ENCODE assay signal across 14 mouse cellular contexts in genomic region chr4:7913191-7913590, GRCm38 (mm10).
"Had no signal": no experiment of that assay in that cellular context is flagged by ENCODE, and none has a peak within 500 bp of the region (broad histone marks: within the 10 kb centered on the region; RNA-seq: fewer than 3 reads in every experiment).

No protein-coding gene starts in this region.

- H3K9ac ChIP-seq: lung, embryonic 14.5 days; midbrain, embryonic 12.5 days; neural tube, embryonic 13.5 days; neural tube, embryonic 15.5 days had no signal

- H3K4me1 ChIP-seq: midbrain, embryonic 10.5 days; midbrain, embryonic 12.5 days; neural tube, embryonic 13.5 days; neural tube, embryonic 15.5 days had no signal

- H3K27me3 ChIP-seq: midbrain, embryonic 12.5 days; neural tube, embryonic 13.5 days; neural tube, embryonic 15.5 days had no signal

- H3K9me3 ChIP-seq: midbrain, embryonic 10.5 days; midbrain, embryonic 12.5 days; neural tube, embryonic 13.5 days; neural tube, embryonic 15.5 days had no signal

- H3K36me3 ChIP-seq: midbrain, embryonic 10.5 days; midbrain, embryonic 12.5 days; neural tube, embryonic 13.5 days; neural tube, embryonic 15.5 days had no signal

- DNase-seq: lung, embryonic 14.5 days; lung, postnatal 10 days; lung, postnatal 4 days; midbrain, embryonic 14.5 days; right cerebral cortex, postnatal 14 days; thymus, adult 18-20 months; thymus, postnatal 14 days; thymus, postnatal 36 days had no signal

- H3K4me3 ChIP-seq: midbrain, embryonic 10.5 days; midbrain, embryonic 12.5 days; myocyte; neural tube, embryonic 13.5 days; neural tube, embryonic 15.5 days had no signal

- H3K4me2 ChIP-seq: lung, embryonic 14.5 days; midbrain, embryonic 12.5 days; neural tube, embryonic 13.5 days; neural tube, embryonic 15.5 days had no signal

- H3K27ac ChIP-seq: midbrain, embryonic 10.5 days; midbrain, embryonic 12.5 days; neural tube, embryonic 13.5 days; neural tube, embryonic 15.5 days had no signal

- ATAC-seq: midbrain, embryonic 16.5 days had no signal
